Mouse (Mus musculus) olfactory bulb, adult 2 months (tissue): ENCODE measurements around the gene Mxd4. TPM values are rescaled to one million over a fixed set of nuclear protein-coding genes. Genes with fewer than 3 reads are reported as not detected.

ENCODE experiments used
- H3K27ac ChIP-seq: fragments of 200-500 bp; 2 replicates; pipeline ENCODE4 v1.5.1; 2012; ENCODE audit warnings: low read depth, low read length; ENCODE audit not compliant: insufficient read depth
- H3K4me1 ChIP-seq: fragments of 200-500 bp; 2 replicates; pipeline ENCODE4 v1.6.1; 2012; ENCODE audit warnings: low read length; ENCODE audit not compliant: control insufficient read depth, insufficient read depth
- H3K4me3 ChIP-seq: fragments of 200-500 bp; 2 replicates; pipeline ENCODE4 v1.5.1; 2012; ENCODE audit warnings: mild to moderate bottlenecking, low read depth, low read length, moderate library complexity; ENCODE audit not compliant: insufficient read depth
- CTCF ChIP-seq: fragments of 200-500 bp; IDR thresholded peaks from 2 replicates; pipeline ENCODE4 v1.5.1; 2012; ENCODE audit warnings: low read depth, mild to moderate bottlenecking, low read length, moderate library complexity; ENCODE audit not compliant: insufficient read depth
- POLR2A ChIP-seq: fragments of 200-500 bp; IDR thresholded peaks from 2 replicates; pipeline ENCODE4 v1.6.1; 2012; ENCODE audit warnings: mild to moderate bottlenecking, low read depth, low read length, moderate library complexity; ENCODE audit not compliant: insufficient read depth
- WGBS: fragments of 180-500 bp; shearing (Covaris S2); methylation state at CpG from one replicate; pipeline ENCODE4 v1.1.7; 2018; 5-methylcytosine and 5-hydroxymethylcytosine counted together
- polyA plus RNA-seq: library from polyadenylated mRNA; stranded (reverse); fragments of >200 nt; gene quantifications from 2 replicates; pipeline ENCODE4 v1.2.4, GENCODE M21; 2012; ENCODE audit warnings: low replicate concordance; ENCODE audit not compliant: missing spikeins, insufficient read depth, insufficient read length

The Mxd4 gene
- polyA plus RNA-seq, 1 experiment: not detected

GRCm38 (mm10) chr5:34177821-34178220 is 9.7 kb downstream of the Mxd4 start:
- Histone ChIP-seq H3K4me3 (no peak overlapping the region), H3K27ac (no peak overlapping the region), H3K4me1 (peaks cover 17% of the 10 kb centered on the region)
- TF ChIP-seq POLR2A (no peak), CTCF (no peak)
- WGBS: 90% methylated on average over 4 of the region's 4 CpGs

DNA sequence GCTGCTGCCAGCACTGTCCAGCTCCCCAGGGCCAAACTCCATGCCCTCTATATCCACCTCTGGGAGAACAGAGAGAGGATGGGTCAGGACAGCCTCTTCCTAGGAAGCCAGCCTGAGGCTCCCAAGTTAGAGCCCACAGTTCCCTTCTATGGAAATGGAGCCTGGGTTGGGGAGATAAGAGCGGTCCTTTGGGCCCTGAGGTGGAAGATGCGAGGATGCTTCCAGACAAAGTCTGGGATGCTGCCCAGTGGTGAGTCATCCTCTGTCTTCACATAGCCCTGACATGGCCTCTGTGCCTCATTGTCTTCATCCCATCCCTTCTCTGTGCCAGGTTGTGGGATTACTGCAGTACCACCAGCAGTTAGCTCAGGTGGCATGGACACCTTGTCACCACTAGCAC is 10.4 kb downstream of the Mxd4 start:
- Histone ChIP-seq H3K4me3 (no peak overlapping the region), H3K27ac (no peak overlapping the region), H3K4me1 (peaks cover 12% of the 10 kb centered on the region)
- TF ChIP-seq CTCF: no peak
- TF ChIP-seq POLR2A: no peak
- 77% methylated on average over 2 of the region's 2 CpGs for WGBS

GRCm38 (mm10) chr5:34176691-34177090 is 10.8 kb downstream of the Mxd4 start:
- Histone ChIP-seq H3K4me3 (no peak overlapping the region), H3K27ac (no peak overlapping the region), H3K4me1 (peaks cover 12% of the 10 kb centered on the region)
- 70% methylated on average over 10 of the region's 10 CpGs for WGBS
- TF ChIP-seq POLR2A (no peak), CTCF (no peak)

GRCm38 (mm10) chr5:34175403-34175694 is 12.2 kb downstream of the Mxd4 start:
- H3K4me3 ChIP-seq: no peak overlapping the region
- TF ChIP-seq POLR2A (no peak), CTCF (no peak)
- H3K27ac ChIP-seq: no peak overlapping the region
- peaks cover 18% of the 10 kb centered on the region for H3K4me1 ChIP-seq
- WGBS: 25% methylated on average over 5 of the region's 5 CpGs

DNA sequence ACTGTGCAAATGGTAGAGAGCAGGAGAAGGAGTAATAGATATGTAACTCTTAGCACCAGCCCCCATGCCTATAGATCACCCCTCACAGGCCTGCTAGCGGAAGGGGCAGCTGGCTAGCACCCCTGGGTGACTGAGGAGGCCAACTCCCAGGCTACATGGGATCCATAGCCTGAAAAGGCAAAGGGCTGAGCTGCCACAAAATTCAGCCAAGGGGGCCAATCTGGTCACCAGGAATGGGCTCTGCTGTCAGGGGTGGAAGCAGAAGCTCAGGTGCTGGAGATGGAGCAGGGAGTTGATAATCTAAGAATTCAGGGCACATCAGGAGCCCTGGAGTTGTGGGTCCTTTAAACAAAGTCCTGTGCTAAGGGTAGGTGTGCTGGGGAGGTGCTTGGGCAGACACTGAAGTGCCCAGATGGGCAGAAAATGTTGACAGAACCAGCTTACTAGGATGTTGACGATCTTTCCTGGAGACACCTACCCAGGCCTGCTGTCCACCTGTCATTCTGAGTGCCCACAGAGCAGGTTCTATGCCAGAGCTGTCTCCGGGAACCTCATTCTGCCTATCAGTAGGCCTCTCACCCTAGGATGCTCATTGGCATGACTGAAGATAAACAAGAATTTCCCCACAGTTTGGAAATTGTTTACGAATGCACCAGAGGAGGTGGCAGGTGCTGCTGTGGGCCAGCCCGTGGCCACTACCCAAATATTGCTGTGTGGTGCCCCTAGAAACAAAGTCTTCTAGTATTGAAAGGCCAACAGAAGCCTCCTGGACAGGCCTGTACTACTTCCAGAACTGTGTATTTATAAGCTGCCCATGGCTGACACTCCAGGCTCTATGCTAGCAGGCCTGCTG is 12.7 kb downstream of the Mxd4 start:
- WGBS: 71% methylated on average over 5 of the region's 5 CpGs
- peaks cover 18% of the 10 kb centered on the region for H3K4me1 ChIP-seq
- TF ChIP-seq POLR2A: no peak
- TF ChIP-seq CTCF: no peak
- no peak overlapping the region for H3K27ac ChIP-seq
- H3K4me3 ChIP-seq: no peak overlapping the region

- Histone ChIP-seq H3K4me1 (peaks cover 18% of the 10 kb centered on the region), H3K27ac (no peak overlapping the region), H3K4me3 (no peak overlapping the region)
- WGBS: 84% methylated on average over 2 of the region's 2 CpGs
- no peak for TF ChIP-seq POLR2A
- no peak for TF ChIP-seq CTCF
Observed at GRCm38 (mm10) chr5:34174021-34174420, 13.5 kb downstream of the Mxd4 start.

- Histone ChIP-seq H3K4me1 (peaks cover 8% of the 10 kb centered on the region), H3K4me3 (no peak overlapping the region), H3K27ac (peak overlapping the region; percentile 71; the same call in 1 of the 2 replicates)
- TF ChIP-seq CTCF (no peak), POLR2A (no peak)
- 28% methylated on average over 4 of the region's 4 CpGs for WGBS
Observed at GRCm38 (mm10) chr5:34170726-34171125, 16.8 kb downstream of the Mxd4 start.

DNA sequence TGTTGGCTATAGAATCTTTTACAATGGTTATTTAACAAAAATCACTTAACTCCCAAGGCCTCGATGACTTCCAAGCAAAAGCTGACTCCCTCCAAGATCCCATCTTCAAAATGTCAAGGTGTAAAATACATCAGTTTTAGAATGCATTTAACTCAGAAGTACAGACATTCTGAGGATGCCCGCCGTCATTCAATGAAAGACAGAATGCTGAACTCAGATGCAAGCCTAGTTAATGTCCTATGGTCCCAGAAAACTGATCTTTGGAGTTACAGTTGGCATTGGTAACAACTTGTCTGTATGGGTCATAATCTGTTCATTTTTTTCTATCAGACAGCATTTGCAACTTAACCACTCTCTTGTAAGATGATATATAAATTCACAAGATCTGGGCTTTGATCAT is 17.6 kb downstream of the Mxd4 start:
- H3K4me3 ChIP-seq: peak overlapping the region; percentile 87; the same call in 1 of the 2 replicates
- TF ChIP-seq POLR2A: no peak
- TF ChIP-seq CTCF: no peak
- peak overlapping the region; percentile 84 for H3K27ac ChIP-seq
- peaks cover 8% of the 10 kb centered on the region for H3K4me1 ChIP-seq
- 73% methylated on average over 3 of the region's 3 CpGs for WGBS

- under 1% methylated on average over 57 of the region's 57 CpGs for WGBS
- TF ChIP-seq POLR2A (peak; percentile 53), CTCF (no peak)
- H3K4me1 ChIP-seq: peaks cover 8% of the 10 kb centered on the region
- H3K27ac ChIP-seq: peak within 1 kb of the TSS; percentile 84
- peak within 1 kb of the TSS; percentile 87 for H3K4me3 ChIP-seq
Observed at GRCm38 (mm10) chr5:34168950-34169891, 18.3 kb downstream of the Mxd4 start, which contains the start of the genes Poln and Haus3. Gene Poln (minus strand): TSS chr5:34169448. Gene Haus3 (minus strand): TSS chr5:34169527.
